Mouse (Mus musculus) hindbrain, embryonic 15.5 days (tissue): Measurements from ENCODE around the gene Serpinb6b. TPM values are rescaled to one million over a fixed set of nuclear protein-coding genes. Genes with fewer than 3 reads are reported as not detected.

Source experiments
- ATAC-seq: fragments of 200-750 bp; cut with Nextera tagmentation; 2 replicates; pipeline ENCODE4 v1.8.0; 2017; ENCODE audit warnings: low read depth, moderate number of reproducible peaks, moderate TSS enrichment; ENCODE audit not compliant: low FRiP score
- H3K27ac ChIP-seq: fragments of 300-500 bp; sonication (generic); replicated peaks from 2 replicates; pipeline ENCODE4 v1.5.1; 2015; ENCODE audit warnings: mild to moderate bottlenecking, inconsistent platforms
- H3K27me3 ChIP-seq: fragments of 300-500 bp; sonication (generic); 2 replicates; pipeline ENCODE4 v1.6.1; 2015; ENCODE audit warnings: control low read depth, inconsistent platforms
- H3K36me3 ChIP-seq: fragments of 300-500 bp; sonication (generic); 2 replicates; pipeline ENCODE4 v1.6.1; 2015; ENCODE audit warnings: control low read depth, inconsistent platforms
- H3K4me1 ChIP-seq: fragments of 300-500 bp; sonication (generic); replicated peaks from 2 replicates; pipeline ENCODE4 v1.6.1; 2015; ENCODE audit warnings: control low read depth, inconsistent platforms
- H3K4me2 ChIP-seq: fragments of 300-500 bp; sonication (generic); 2 replicates; pipeline ENCODE4 v1.6.1; 2015; ENCODE audit warnings: moderate library complexity, mild to moderate bottlenecking, inconsistent platforms
- H3K4me3 ChIP-seq: fragments of 300-500 bp; sonication (generic); 2 replicates; pipeline ENCODE4 v1.5.1; 2015; ENCODE audit warnings: mild to moderate bottlenecking, inconsistent platforms
- H3K9ac ChIP-seq: fragments of 300-500 bp; sonication (generic); 2 replicates; pipeline ENCODE4 v1.6.1; 2015; ENCODE audit warnings: inconsistent platforms
- H3K9me3 ChIP-seq: fragments of 300-500 bp; sonication (generic); 2 replicates; pipeline ENCODE4 v1.6.1; 2016; ENCODE audit warnings: control low read depth, inconsistent platforms
- WGBS: fragments of 180-500 bp; shearing (Covaris S2); methylation state at CpG from one replicate; pipeline ENCODE4 v1.1.7; 2015; 5-methylcytosine and 5-hydroxymethylcytosine counted together
- polyA plus RNA-seq: library from polyadenylated mRNA; unstranded; fragments of >200 nt; fragmentation: Nextera tagmentation; extraction: Ambion mirVana; gene quantifications from 2 replicates; pipeline ENCODE4 v1.2.1, GENCODE M21; 2015

Gene Serpinb6b
- polyA plus RNA-seq, 1 experiment from 2014 or later = 2.0 TPM

DNA sequence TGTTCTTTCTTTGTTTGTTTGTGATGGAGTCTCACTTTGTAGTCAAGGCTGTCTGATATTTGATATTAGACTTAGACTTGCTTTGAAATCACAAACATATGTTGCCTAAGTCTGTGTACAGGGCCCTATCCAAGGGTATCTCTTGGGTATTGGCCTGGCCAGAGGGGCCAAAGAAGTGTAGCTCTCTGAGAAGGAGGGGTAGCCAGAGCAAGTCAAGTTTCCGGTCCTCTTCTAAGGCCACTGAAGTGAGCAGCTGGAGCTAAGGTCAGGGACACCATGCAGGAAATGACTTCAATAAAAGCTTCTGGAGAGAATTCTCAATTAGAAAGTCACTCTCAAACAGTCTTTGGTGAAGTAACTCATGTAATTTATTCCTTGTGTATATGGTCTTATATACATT, 57.4 kb downstream of the Serpinb6b start:
- 83% methylated on average over 1 of the region's 1 CpGs for WGBS

DNA sequence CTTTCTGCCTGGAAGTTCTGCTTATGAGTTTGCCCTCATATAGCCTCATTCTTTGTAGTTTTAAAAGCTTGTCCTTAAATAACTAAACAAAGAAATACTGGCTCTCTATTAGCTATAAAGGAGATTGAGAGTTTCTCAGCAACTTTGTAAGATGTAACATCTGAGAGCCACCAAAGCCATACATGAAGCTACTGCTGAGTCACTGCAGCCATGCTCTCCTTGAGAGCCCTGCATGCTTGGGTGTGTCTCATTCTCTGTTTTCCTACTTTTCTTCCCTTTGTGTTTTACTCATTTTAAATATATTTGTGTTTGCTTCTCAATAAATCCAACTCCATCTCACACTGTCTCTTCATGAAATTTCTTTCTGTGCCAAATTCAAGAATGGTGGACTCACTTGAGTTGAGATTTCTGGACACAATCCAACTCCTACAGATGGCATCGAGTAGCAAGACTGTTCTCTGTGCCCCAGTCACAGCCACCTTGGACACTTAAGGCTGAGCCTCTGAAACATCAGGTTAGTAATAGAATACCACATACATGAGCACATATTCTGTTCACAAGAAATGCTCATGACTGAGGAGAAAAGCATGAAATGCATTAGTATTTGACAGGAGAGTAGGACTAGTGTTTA, 61.5 kb downstream of the Serpinb6b start:
- H3K9me3 ChIP-seq = no peaks in the 10 kb centered on the region
- ATAC-seq = no peak
- H3K4me3 ChIP-seq = no peak overlapping the region
- no peak overlapping the region for H3K27ac ChIP-seq
- 66% methylated on average over 1 of the region's 1 CpGs for WGBS
- no peak overlapping the region for H3K9ac ChIP-seq
- H3K4me1 ChIP-seq = no peaks in the 10 kb centered on the region
- H3K27me3 ChIP-seq = no peaks in the 10 kb centered on the region
- H3K36me3 ChIP-seq = no peaks in the 10 kb centered on the region
- H3K4me2 ChIP-seq = no peak overlapping the region

More for the DNA sequence above, 57.4 kb downstream of the Serpinb6b start:
- no peaks in the 10 kb centered on the region for H3K27me3 ChIP-seq
- no peak overlapping the region for H3K4me3 ChIP-seq
- H3K36me3 ChIP-seq = no peaks in the 10 kb centered on the region
- H3K27ac ChIP-seq = no peak overlapping the region
- H3K9me3 ChIP-seq = no peaks in the 10 kb centered on the region
- H3K4me2 ChIP-seq = no peak overlapping the region
- H3K9ac ChIP-seq = no peak overlapping the region
- H3K4me1 ChIP-seq = no peaks in the 10 kb centered on the region
- no peak for ATAC-seq

DNA sequence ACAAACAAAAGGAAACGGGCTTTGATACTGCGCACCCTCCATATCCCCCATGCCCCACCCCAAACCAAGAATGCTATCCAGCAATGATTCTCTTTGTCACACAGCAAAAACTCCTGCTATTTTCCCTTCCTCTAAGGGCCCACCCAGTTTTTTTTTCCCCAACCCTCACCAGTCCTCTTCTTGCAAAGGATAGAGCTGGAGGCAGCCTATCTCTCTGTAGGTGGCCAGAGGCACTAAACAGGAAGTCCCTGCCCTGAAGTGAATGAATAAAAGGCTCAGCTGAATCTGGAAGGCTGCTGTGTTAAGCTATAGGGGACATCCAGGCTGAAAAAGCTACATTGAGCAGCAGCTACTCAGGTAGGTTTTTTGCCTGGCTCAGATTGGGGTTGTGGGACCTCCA, 62.2 kb downstream of the Serpinb6b start, which contains the start of gene Serpinb9b:
Gene Serpinb9b (plus strand): TSS at position 173 of the 400 bp plus-strand sequence.
- Histone ChIP-seq H3K9me3 (no peaks in the 10 kb centered on the region), H3K27ac (no peak within 1 kb of the TSS), H3K4me1 (no peaks in the 10 kb centered on the region), H3K9ac (no peak within 1 kb of the TSS), H3K27me3 (no peaks in the 10 kb centered on the region), H3K4me3 (no peak within 1 kb of the TSS), H3K36me3 (no peaks in the 10 kb centered on the region), H3K4me2 (no peak within 1 kb of the TSS)
- no peak for ATAC-seq
- 90% methylated on average over 2 of the region's 2 CpGs for WGBS

DNA sequence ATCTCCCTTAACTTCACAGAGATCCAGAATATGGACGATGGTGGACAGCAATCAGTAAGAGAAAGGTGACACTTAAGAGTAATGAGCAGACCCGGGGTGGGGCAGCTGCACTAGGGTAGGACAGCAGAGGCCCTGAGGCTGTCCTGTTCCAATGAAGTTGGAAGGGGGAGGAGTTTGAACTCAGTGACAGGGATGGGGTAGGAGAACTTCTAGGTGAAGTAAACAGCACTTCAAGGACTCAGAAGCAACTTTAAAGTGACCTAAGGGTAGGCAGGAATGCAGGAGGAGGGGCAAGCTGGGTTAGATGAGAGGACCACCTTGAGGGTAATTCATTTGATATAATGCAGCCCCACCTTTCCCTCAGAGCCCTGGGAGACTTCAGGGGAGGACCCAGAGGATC, 63.1 kb downstream of the Serpinb6b start:
- Histone ChIP-seq H3K9ac (no peak overlapping the region), H3K9me3 (no peaks in the 10 kb centered on the region), H3K36me3 (no peaks in the 10 kb centered on the region), H3K4me2 (no peak overlapping the region), H3K4me3 (no peak overlapping the region), H3K27me3 (no peaks in the 10 kb centered on the region), H3K27ac (no peak overlapping the region), H3K4me1 (no peaks in the 10 kb centered on the region)
- 70% methylated on average over 2 of the region's 2 CpGs for WGBS
- ATAC-seq = no peak

DNA sequence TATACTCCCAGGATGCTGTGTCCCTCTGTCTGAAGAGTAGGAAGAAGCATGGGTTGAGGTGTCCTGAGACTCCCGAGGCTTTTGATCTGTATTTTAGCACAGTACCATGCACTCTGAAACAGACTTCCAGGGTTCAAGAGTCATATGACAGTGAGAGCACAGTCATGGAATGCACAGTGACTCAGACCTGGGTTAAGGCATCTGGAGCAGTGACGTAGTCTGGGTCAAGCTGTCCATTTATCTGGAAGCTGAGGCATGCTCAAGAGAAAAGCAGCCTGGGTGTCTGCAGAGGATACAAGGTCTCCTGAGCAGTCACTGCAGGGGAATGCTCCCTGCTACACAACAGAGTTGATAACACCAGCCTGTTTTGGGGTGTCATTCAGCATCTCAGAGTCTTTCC, 63.5 kb downstream of the Serpinb6b start:
- no peak overlapping the region for H3K4me3 ChIP-seq
- no peaks in the 10 kb centered on the region for H3K27me3 ChIP-seq
- ATAC-seq = no peak
- H3K9me3 ChIP-seq = no peaks in the 10 kb centered on the region
- WGBS = 89% methylated on average over 2 of the region's 2 CpGs
- H3K4me1 ChIP-seq = no peaks in the 10 kb centered on the region
- H3K36me3 ChIP-seq = no peaks in the 10 kb centered on the region
- no peak overlapping the region for H3K9ac ChIP-seq
- H3K27ac ChIP-seq = no peak overlapping the region
- no peak overlapping the region for H3K4me2 ChIP-seq

Other genes with a start within 250 kb of the Serpinb6b start
- gene Mylk4, start 181.3 kb upstream of the Serpinb6b start, polyA plus RNA-seq = 0.06 and 0.26 TPM in 2 replicates
- 41.9 and 44.1 TPM in 2 replicates for gene Wrnip1, start 163.2 kb upstream of the Serpinb6b start, polyA plus RNA-seq
- gene D930007J09Rik, start 162.4 kb upstream of the Serpinb6b start, polyA plus RNA-seq = not detected in 2 replicates
- gene Serpinb1a, start 114.0 kb upstream of the Serpinb6b start, polyA plus RNA-seq = 1.7 and 5.8 TPM in 2 replicates
- gene Serpinb1c, start 67.0 kb upstream of the Serpinb6b start, polyA plus RNA-seq = 0.17 TPM in 1 of 2 replicates, not detected in the other
- gene Serpinb9, start 38.0 kb downstream of the Serpinb6b start, polyA plus RNA-seq = 1.8 and 2.2 TPM in 2 replicates
- gene Serpinb9b, start 62.2 kb downstream of the Serpinb6b start, polyA plus RNA-seq = 0.45 and 0.57 TPM in 2 replicates
- 20.4 and 25.1 TPM in 2 replicates for gene Serpinb1b, start 113.4 kb downstream of the Serpinb6b start, polyA plus RNA-seq
- gene Serpinb9c, start 194.5 kb downstream of the Serpinb6b start, polyA plus RNA-seq = not detected in 2 replicates
- not detected in 2 replicates for gene Serpinb9d, start 227.8 kb downstream of the Serpinb6b start, polyA plus RNA-seq